Mouse (Mus musculus): ENCODE data around the gene Tbc1d20. TPM values are rescaled to one million over a fixed set of nuclear protein-coding genes. Genes with fewer than 3 reads are reported as not detected.
A peak's percentile ranks its signal among the peaks of the same experiment; 100 is the strongest.

Gene Tbc1d20
- polyA plus RNA-seq, 1 experiment from 2014 or later: 70.5 TPM

- H3K4me3 ChIP-seq (ENCODE audit: inconsistent target): no peak overlapping the region
- H3K79me2 ChIP-seq (ENCODE audit: inconsistent target): peaks cover 29% of the 10 kb centered on the region
- WGBS (ENCODE audit: missing documents): 96% methylated on average over 3 of the region's 3 CpGs
- H3K36me3 ChIP-seq (ENCODE audit: inconsistent target): peaks cover 92% of the 10 kb centered on the region
- no peak overlapping the region for H3K27ac ChIP-seq
Measured at GRCm38 (mm10) chr2:152307186-152307585, 13.6 kb downstream of the Tbc1d20 start.

GRCm38 (mm10) chr2:152312996-152313395 lies 19.4 kb downstream of the Tbc1d20 start:
- H3K36me3 ChIP-seq (ENCODE audit: inconsistent target): peaks cover 88% of the 10 kb centered on the region
- H3K27ac ChIP-seq: no peak overlapping the region
- H3K79me2 ChIP-seq (ENCODE audit: inconsistent target): no peaks in the 10 kb centered on the region
- 94% methylated on average over 6 of the region's 7 CpGs for WGBS (ENCODE audit: missing documents)
- no peak overlapping the region for H3K4me3 ChIP-seq (ENCODE audit: inconsistent target)

- 90% methylated on average over 6 of the region's 6 CpGs for WGBS (ENCODE audit: missing documents)
- no peak overlapping the region for H3K4me3 ChIP-seq (ENCODE audit: inconsistent target)
- H3K36me3 ChIP-seq (ENCODE audit: inconsistent target): peaks cover 88% of the 10 kb centered on the region
- no peaks in the 10 kb centered on the region for H3K79me2 ChIP-seq (ENCODE audit: inconsistent target)
- no peak overlapping the region for H3K27ac ChIP-seq
Measured at GRCm38 (mm10) chr2:152313926-152314325, 20.3 kb downstream of the Tbc1d20 start.

GRCm38 (mm10) chr2:152317054-152317453 lies 23.4 kb downstream of the Tbc1d20 start:
- peaks cover 82% of the 10 kb centered on the region for H3K36me3 ChIP-seq (ENCODE audit: inconsistent target)
- H3K79me2 ChIP-seq (ENCODE audit: inconsistent target): no peaks in the 10 kb centered on the region
- H3K27ac ChIP-seq: no peak overlapping the region
- H3K4me3 ChIP-seq (ENCODE audit: inconsistent target): no peak overlapping the region
- WGBS (ENCODE audit: missing documents): 98% methylated on average over 6 of the region's 6 CpGs

- WGBS (ENCODE audit: missing documents): 98% methylated on average over 5 of the region's 5 CpGs
Measured at GRCm38 (mm10) chr2:152321558-152321957, 27.9 kb downstream of the Tbc1d20 start.

GRCm38 (mm10) chr2:152322198-152322597 lies 28.6 kb downstream of the Tbc1d20 start:
- H3K27ac ChIP-seq: no peak overlapping the region
- WGBS (ENCODE audit: missing documents): 96% methylated on average over 6 of the region's 6 CpGs
- no peaks in the 10 kb centered on the region for H3K79me2 ChIP-seq (ENCODE audit: inconsistent target)
- peaks cover 87% of the 10 kb centered on the region for H3K36me3 ChIP-seq (ENCODE audit: inconsistent target)
- no peak overlapping the region for H3K4me3 ChIP-seq (ENCODE audit: inconsistent target)

More at GRCm38 (mm10) chr2:152321558-152321957, 27.9 kb downstream of the Tbc1d20 start:
- peaks cover 87% of the 10 kb centered on the region for H3K36me3 ChIP-seq (ENCODE audit: inconsistent target)
- H3K27ac ChIP-seq: no peak overlapping the region
- H3K4me3 ChIP-seq (ENCODE audit: inconsistent target): no peak overlapping the region
- H3K79me2 ChIP-seq (ENCODE audit: inconsistent target): no peaks in the 10 kb centered on the region

GRCm38 (mm10) chr2:152323971-152324370 lies 30.3 kb downstream of the Tbc1d20 start:
- Histone ChIP-seq H3K27ac (no peak overlapping the region), H3K36me3 (ENCODE audit: inconsistent target) (peaks cover 84% of the 10 kb centered on the region), H3K79me2 (ENCODE audit: inconsistent target) (peaks cover 5% of the 10 kb centered on the region; the same call in 1 of the 2 replicates), H3K4me3 (ENCODE audit: inconsistent target) (no peak overlapping the region)
- WGBS (ENCODE audit: missing documents): 95% methylated on average over 14 of the region's 14 CpGs

- Histone ChIP-seq H3K79me2 (ENCODE audit: inconsistent target) (peaks cover 12% of the 10 kb centered on the region; the same call in 1 of the 2 replicates), H3K27ac (no peak overlapping the region), H3K4me3 (ENCODE audit: inconsistent target) (no peak overlapping the region), H3K36me3 (ENCODE audit: inconsistent target) (peaks cover 83% of the 10 kb centered on the region)
- 94% methylated on average over 3 of the region's 3 CpGs for WGBS (ENCODE audit: missing documents)
Measured at GRCm38 (mm10) chr2:152324842-152325241, 31.2 kb downstream of the Tbc1d20 start.

- 96% methylated on average over 13 of the region's 13 CpGs for WGBS (ENCODE audit: missing documents)
- Histone ChIP-seq H3K27ac (no peak overlapping the region), H3K4me3 (ENCODE audit: inconsistent target) (no peak overlapping the region), H3K79me2 (ENCODE audit: inconsistent target) (peaks cover 25% of the 10 kb centered on the region), H3K36me3 (ENCODE audit: inconsistent target) (peaks cover 75% of the 10 kb centered on the region)
Measured at GRCm38 (mm10) chr2:152326157-152326556, 32.5 kb downstream of the Tbc1d20 start.

GRCm38 (mm10) chr2:152326654-152327053 lies 33.0 kb downstream of the Tbc1d20 start:
- 94% methylated on average over 7 of the region's 8 CpGs for WGBS (ENCODE audit: missing documents)
- Histone ChIP-seq H3K4me3 (ENCODE audit: inconsistent target) (no peak overlapping the region), H3K36me3 (ENCODE audit: inconsistent target) (peaks cover 70% of the 10 kb centered on the region), H3K79me2 (ENCODE audit: inconsistent target) (peaks cover 30% of the 10 kb centered on the region), H3K27ac (no peak overlapping the region)

- no peak overlapping the region for H3K27ac ChIP-seq
- no peak overlapping the region for H3K4me3 ChIP-seq (ENCODE audit: inconsistent target)
- peaks cover 57% of the 10 kb centered on the region for H3K36me3 ChIP-seq (ENCODE audit: inconsistent target)
- WGBS (ENCODE audit: missing documents): 88% methylated on average over 5 of the region's 5 CpGs
- peaks cover 34% of the 10 kb centered on the region for H3K79me2 ChIP-seq (ENCODE audit: inconsistent target)
Measured at GRCm38 (mm10) chr2:152327980-152328379, 34.4 kb downstream of the Tbc1d20 start.

- H3K27ac ChIP-seq: no peak overlapping the region
- H3K36me3 ChIP-seq (ENCODE audit: inconsistent target): peaks cover 28% of the 10 kb centered on the region; the same call in 1 of the 2 replicates
- 45% methylated on average over 7 of the region's 7 CpGs for WGBS (ENCODE audit: missing documents)
- H3K4me3 ChIP-seq (ENCODE audit: inconsistent target): peak overlapping the region; percentile 86
- H3K79me2 ChIP-seq (ENCODE audit: inconsistent target): peaks cover 34% of the 10 kb centered on the region
Measured at GRCm38 (mm10) chr2:152330858-152331423, 37.3 kb downstream of the Tbc1d20 start.

GRCm38 (mm10) chr2:152332101-152332825 lies 38.6 kb downstream of the Tbc1d20 start, which contains the start of gene Rbck1:
Gene Rbck1, minus strand, starts transcription at chr2:152332653.
- WGBS (ENCODE audit: missing documents): 1% methylated on average over 52 of the region's 54 CpGs
- H3K4me3 ChIP-seq (ENCODE audit: inconsistent target): peak within 1 kb of the TSS; percentile 86
- H3K27ac ChIP-seq: peak within 1 kb of the TSS; percentile 93
- peaks cover 15% of the 10 kb centered on the region; the same call in 1 of the 2 replicates for H3K36me3 ChIP-seq (ENCODE audit: inconsistent target)
- peaks cover 34% of the 10 kb centered on the region for H3K79me2 ChIP-seq (ENCODE audit: inconsistent target)

- Histone ChIP-seq H3K36me3 (ENCODE audit: inconsistent target) (0 out of 2 replicates have a peak, but pooled peaks cover 6% of the 10 kb centered on the region), H3K4me3 (ENCODE audit: inconsistent target) (no peak overlapping the region), H3K27ac (no peak overlapping the region), H3K79me2 (ENCODE audit: inconsistent target) (peaks cover 33% of the 10 kb centered on the region)
- 74% methylated on average over 2 of the region's 4 CpGs for WGBS (ENCODE audit: missing documents)
Measured at GRCm38 (mm10) chr2:152333345-152334006, 39.8 kb downstream of the Tbc1d20 start.
